Mouse (Mus musculus) neural tube, embryonic 11.5 days (tissue): ENCODE results near the gene Cflar. TPM values are rescaled to one million over a fixed set of nuclear protein-coding genes. Genes with fewer than 3 reads are reported as not detected.
"Not testable (repeated sequence)": the region's sequence is repeated elsewhere in the genome, so short reads cannot be mapped to it uniquely, and the experiment has no call there.

ENCODE experiments used
- ATAC-seq: fragments of 200-750 bp; cut with Nextera tagmentation; 2 replicates; pipeline ENCODE4 v1.8.0; 2017; ENCODE audit warnings: moderate number of reproducible peaks, mild to moderate bottlenecking, moderate TSS enrichment, moderate library complexity; ENCODE audit not compliant: insufficient read depth, low FRiP score, low TSS enrichment
- DNase-seq: peaks from one replicate; pipeline ENCODE4 v3.0.0-alpha.2; 2015; ENCODE audit warnings: low spot score
- H3K27ac ChIP-seq: fragments of 300-500 bp; sonication (generic); 2 replicates; pipeline ENCODE4 v1.5.1; 2014; ENCODE audit warnings: low read depth, mild to moderate bottlenecking, low read length
- H3K27me3 ChIP-seq: fragments of 300-500 bp; sonication (generic); 2 replicates; pipeline ENCODE4 v1.6.1; 2014; ENCODE audit warnings: mild to moderate bottlenecking, low read length, mixed read lengths; ENCODE audit not compliant: control insufficient read depth, insufficient read depth
- H3K36me3 ChIP-seq: fragments of 300-500 bp; sonication (generic); 2 replicates; pipeline ENCODE4 v1.6.1; 2014; ENCODE audit warnings: mild to moderate bottlenecking, low read length, moderate library complexity, mixed read lengths; ENCODE audit not compliant: control insufficient read depth, insufficient read depth
- H3K4me1 ChIP-seq: fragments of 300-500 bp; sonication (generic); 2 replicates; pipeline ENCODE4 v1.6.1; 2014; ENCODE audit warnings: low read length, mixed read lengths; ENCODE audit not compliant: control insufficient read depth, insufficient read depth
- H3K4me2 ChIP-seq: fragments of 300-500 bp; sonication (generic); 2 replicates; pipeline ENCODE4 v1.6.1; 2014; ENCODE audit warnings: low read depth, mild to moderate bottlenecking, moderate library complexity
- H3K4me3 ChIP-seq: fragments of 300-500 bp; sonication (generic); 2 replicates; pipeline ENCODE4 v1.5.1; 2014; ENCODE audit warnings: low read depth, low read length
- H3K9ac ChIP-seq: fragments of 300-500 bp; sonication (generic); 2 replicates; pipeline ENCODE4 v1.6.1; 2014; ENCODE audit warnings: mild to moderate bottlenecking, low read length
- H3K9me3 ChIP-seq: fragments of 300-500 bp; sonication (generic); 2 replicates; pipeline ENCODE4 v1.6.1; 2016; ENCODE audit warnings: low read length; ENCODE audit not compliant: control insufficient read depth
- WGBS: fragments of 180-500 bp; shearing (Covaris S2); extraction: QIAGEN DNeasy Blood & Tissue Kit; methylation state at CpG from one replicate; pipeline ENCODE4 v1.1.7; 2014; 5-methylcytosine and 5-hydroxymethylcytosine counted together
- polyA plus RNA-seq: library from polyadenylated mRNA; unstranded; fragments of >200 nt; fragmentation: Nextera tagmentation; extraction: Ambion mirVana; gene quantifications from 2 replicates; pipeline ENCODE4 v1.2.1, GENCODE M21; 2014

Gene Cflar
- polyA plus RNA-seq, 1 experiment from 2014 or later: 18.0 TPM

- H3K4me1 ChIP-seq: no peaks in the 10 kb centered on the region
- ATAC-seq (no peak), DNase-seq (no peak)
Measured at GRCm38 (mm10) chr1:58796853-58797252, 85.5 kb downstream of the Cflar start.

GRCm38 (mm10) chr1:58797370-58797769 lies 86.1 kb downstream of the Cflar start:
- no peaks in the 10 kb centered on the region for H3K36me3 ChIP-seq
- ATAC-seq: no peak
- H3K9ac ChIP-seq: no peak overlapping the region
- H3K4me2 ChIP-seq: no peak overlapping the region
- no peak for DNase-seq
- H3K4me1 ChIP-seq: no peaks in the 10 kb centered on the region
- no peak overlapping the region for H3K27ac ChIP-seq
- WGBS: 85% methylated on average over 2 of the region's 2 CpGs
- no peak overlapping the region for H3K4me3 ChIP-seq
- H3K27me3 ChIP-seq: no peaks in the 10 kb centered on the region
- H3K9me3 ChIP-seq: no peaks in the 10 kb centered on the region

More at GRCm38 (mm10) chr1:58796853-58797252, 85.5 kb downstream of the Cflar start:
- no peak overlapping the region for H3K4me3 ChIP-seq
- no peaks in the 10 kb centered on the region for H3K36me3 ChIP-seq
- no peak overlapping the region for H3K9ac ChIP-seq
- H3K27me3 ChIP-seq: no peaks in the 10 kb centered on the region
- no peaks in the 10 kb centered on the region for H3K9me3 ChIP-seq
- 74% methylated on average over 4 of the region's 4 CpGs for WGBS
- no peak overlapping the region for H3K4me2 ChIP-seq
- H3K27ac ChIP-seq: no peak overlapping the region

DNA sequence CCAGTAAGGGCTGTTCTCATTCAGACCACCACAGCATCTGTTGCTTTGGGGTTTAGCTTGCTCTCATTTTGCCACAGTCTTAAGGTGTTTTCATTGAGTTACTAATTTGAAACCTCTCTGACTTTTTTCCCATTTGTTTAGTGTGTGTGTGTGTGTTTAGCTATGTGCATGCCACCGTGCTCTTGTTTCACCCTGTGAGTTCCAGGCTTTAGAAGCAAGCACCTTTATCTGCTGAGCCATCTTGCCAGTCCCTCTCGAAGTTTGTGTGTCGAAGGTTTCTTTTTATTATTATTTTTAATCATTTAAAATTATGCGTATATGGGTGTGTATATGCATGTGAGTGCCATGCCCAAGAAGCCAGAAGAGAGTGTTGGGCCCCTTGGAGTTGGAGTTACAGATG lies 87.6 kb downstream of the Cflar start:
- Histone ChIP-seq H3K9me3 (no peaks in the 10 kb centered on the region), H3K4me2 (no peak overlapping the region), H3K27ac (no peak overlapping the region), H3K36me3 (no peaks in the 10 kb centered on the region), H3K4me3 (no peak overlapping the region), H3K9ac (no peak overlapping the region), H3K27me3 (no peaks in the 10 kb centered on the region), H3K4me1 (no peaks in the 10 kb centered on the region)
- DNase-seq: no peak
- WGBS: 94% methylated on average over 4 of the region's 4 CpGs
- no peak for ATAC-seq

DNA sequence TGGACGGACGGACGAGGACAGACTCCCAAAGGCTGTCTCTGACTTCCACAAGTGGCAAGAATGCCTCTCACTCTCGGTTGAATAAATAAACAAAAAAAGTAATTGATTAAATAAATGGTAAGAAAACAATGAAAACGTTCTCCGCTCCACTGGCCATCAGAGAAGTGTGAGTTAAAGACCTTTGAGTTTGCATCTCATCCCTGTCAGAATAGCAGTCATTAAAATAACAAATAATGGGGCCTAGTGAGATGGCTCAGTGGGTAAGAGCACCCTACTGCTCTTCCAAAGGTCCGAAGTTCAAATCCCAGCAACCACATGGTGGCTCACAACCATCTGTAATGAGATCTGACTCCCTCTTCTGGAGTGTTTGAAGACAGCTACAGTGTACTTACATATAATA lies 89.3 kb downstream of the Cflar start:
- WGBS: 76% methylated on average over 7 of the region's 7 CpGs
- H3K4me2 ChIP-seq: not testable (repeated sequence)

DNA sequence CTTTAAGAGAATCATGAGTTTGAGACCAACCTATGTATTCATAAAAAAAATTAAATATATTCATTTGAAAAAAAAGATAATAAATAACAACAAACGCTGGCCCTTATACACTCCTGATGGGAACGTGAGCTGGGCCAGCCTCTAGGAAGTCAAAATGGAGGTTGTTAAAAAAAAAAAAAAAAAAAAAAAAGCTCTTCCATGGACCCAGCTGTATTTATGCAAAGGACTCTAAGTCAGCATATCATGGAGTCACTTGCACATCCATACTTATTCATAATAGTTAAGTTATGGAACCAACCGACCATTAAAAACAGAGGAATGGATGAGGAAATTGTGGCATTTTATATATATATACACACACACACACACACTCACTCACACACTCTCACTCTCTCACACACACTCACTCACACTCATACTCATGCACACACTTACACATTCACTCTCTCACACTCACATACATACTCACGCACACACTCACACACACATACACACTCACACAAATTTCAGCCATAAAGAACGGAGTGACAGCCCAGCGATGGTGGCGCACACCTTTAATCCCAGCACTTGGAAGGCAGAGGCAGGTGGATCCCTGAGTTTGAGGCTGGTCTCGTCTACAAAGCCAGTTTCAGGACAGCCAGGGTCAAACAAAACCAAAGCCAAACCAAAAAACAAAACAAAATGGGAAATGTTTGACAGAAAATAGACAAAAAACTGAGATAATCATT lies 90.4 kb downstream of the Cflar start:
- Histone ChIP-seq H3K9me3 (no peaks in the 10 kb centered on the region), H3K4me1 (no peaks in the 10 kb centered on the region), H3K27ac (no peak overlapping the region), H3K27me3 (no peaks in the 10 kb centered on the region), H3K4me3 (no peak overlapping the region), H3K36me3 (no peaks in the 10 kb centered on the region), H3K4me2 (no peak overlapping the region), H3K9ac (no peak overlapping the region)
- DNase-seq (no peak), ATAC-seq (no peak)
- WGBS: 93% methylated on average over 8 of the region's 8 CpGs

More for the DNA sequence above, 89.3 kb downstream of the Cflar start:
- H3K36me3 ChIP-seq, H3K4me1 ChIP-seq, ATAC-seq, H3K27ac ChIP-seq, DNase-seq, H3K9ac ChIP-seq, H3K4me3 ChIP-seq, H3K9me3 ChIP-seq, H3K27me3 ChIP-seq: not testable (repeated sequence)

GRCm38 (mm10) chr1:58802322-58803273 lies 91.3 kb downstream of the Cflar start:
- ATAC-seq (no peak), DNase-seq (no peak)
- Histone ChIP-seq H3K4me3 (no peak overlapping the region), H3K36me3 (no peaks in the 10 kb centered on the region), H3K27ac (no peak overlapping the region), H3K9ac (no peak overlapping the region), H3K9me3 (no peaks in the 10 kb centered on the region), H3K4me1 (no peaks in the 10 kb centered on the region), H3K27me3 (no peaks in the 10 kb centered on the region), H3K4me2 (no peak overlapping the region)
- 79% methylated on average over 18 of the region's 18 CpGs for WGBS

DNA sequence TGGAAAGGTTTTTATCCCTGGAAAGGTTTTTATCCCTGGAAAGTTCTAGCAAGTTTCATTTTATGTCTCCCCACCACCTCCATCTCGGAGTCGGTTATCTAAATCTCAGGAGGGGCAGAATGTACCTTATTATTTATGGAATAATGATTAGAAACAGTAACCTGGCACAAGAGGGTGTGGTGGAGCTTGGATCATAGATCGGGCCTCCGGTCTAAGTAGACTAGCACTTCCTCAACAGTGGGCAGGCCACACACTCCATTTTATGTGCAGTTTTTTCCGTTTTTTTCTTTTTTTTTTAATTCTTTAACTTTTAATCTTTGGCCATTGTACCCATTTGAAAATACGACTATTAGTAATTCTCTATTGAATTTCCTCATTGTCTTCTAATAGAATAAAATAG lies 92.2 kb downstream of the Cflar start:
- no peaks in the 10 kb centered on the region for H3K4me1 ChIP-seq
- 90% methylated on average over 6 of the region's 6 CpGs for WGBS

GRCm38 (mm10) chr1:58806651-58807050 lies 95.3 kb downstream of the Cflar start:
- DNase-seq: no peak
- 82% methylated on average over 3 of the region's 3 CpGs for WGBS
- Histone ChIP-seq H3K27me3 (no peaks in the 10 kb centered on the region), H3K9me3 (no peaks in the 10 kb centered on the region), H3K4me3 (no peak overlapping the region), H3K36me3 (no peaks in the 10 kb centered on the region), H3K4me1 (no peaks in the 10 kb centered on the region), H3K9ac (no peak overlapping the region), H3K4me2 (no peak overlapping the region), H3K27ac (no peak overlapping the region)
- no peak for ATAC-seq

More for the DNA sequence above, 92.2 kb downstream of the Cflar start:
- Histone ChIP-seq H3K27ac (no peak overlapping the region), H3K36me3 (no peaks in the 10 kb centered on the region), H3K9ac (no peak overlapping the region), H3K27me3 (no peaks in the 10 kb centered on the region), H3K9me3 (no peaks in the 10 kb centered on the region), H3K4me2 (no peak overlapping the region), H3K4me3 (no peak overlapping the region)
- ATAC-seq (no peak), DNase-seq (no peak)
